Mouse (Mus musculus): ENCODE data around the gene Kcnc4.

Gene Kcnc4

DNA sequence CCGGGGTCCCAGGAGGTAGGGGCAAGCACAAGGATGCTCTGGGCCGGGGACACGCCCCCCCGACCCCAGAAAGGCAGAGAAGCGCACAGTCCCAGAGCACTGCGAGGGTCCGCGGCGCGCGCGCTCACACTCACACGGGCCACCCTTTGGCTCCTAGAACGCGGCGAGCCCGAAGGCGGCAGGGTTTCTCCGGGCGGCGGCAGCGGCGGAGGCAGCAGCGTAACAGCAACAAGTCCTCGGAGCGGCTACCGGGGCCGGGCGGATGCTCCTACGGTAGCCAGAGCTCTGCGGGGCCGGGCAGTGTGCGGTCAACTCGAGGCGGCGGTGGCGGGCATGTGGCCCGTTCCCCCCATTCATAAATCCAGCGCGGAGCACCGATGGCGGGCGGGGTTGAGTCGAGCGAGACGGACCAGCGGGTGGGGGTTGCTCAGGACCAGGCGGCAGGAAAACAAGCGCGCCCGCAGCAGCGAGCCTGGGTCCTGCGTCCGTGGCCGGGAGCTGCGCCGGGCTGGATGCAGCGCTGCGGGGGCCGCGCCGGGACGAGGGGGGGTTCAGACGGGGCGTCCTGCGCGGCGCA, at the start of gene Kcnc4:
TSS of gene Kcnc4 (minus strand) at position 357 of the 577 bp plus-strand sequence.
- no peak for DNase-seq (ENCODE audit: extremely low read depth, low read depth, low spot score)

DNA sequence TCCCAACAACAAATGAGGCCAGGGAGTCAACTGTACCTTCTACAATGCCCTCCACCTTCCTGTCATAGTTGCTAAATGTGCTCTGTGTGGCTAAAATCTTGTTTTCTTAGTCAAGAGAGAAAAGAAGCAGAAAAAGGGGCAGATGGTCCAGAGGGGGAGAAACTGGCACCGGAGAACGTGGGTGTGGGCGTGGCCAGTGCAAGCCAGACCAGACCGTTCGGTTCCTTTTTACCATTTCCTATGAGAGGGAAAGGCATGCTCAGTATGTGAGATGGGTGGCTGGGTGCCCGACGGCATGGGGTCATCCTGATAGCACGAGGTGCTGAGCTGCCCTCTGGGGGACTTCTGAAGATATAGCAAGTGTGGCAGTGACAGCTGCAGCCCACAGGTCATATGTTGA, 49.3 kb upstream of the Kcnc4 start:
- no peak for DNase-seq (ENCODE audit: extremely low read depth, low read depth, low spot score)

DNA sequence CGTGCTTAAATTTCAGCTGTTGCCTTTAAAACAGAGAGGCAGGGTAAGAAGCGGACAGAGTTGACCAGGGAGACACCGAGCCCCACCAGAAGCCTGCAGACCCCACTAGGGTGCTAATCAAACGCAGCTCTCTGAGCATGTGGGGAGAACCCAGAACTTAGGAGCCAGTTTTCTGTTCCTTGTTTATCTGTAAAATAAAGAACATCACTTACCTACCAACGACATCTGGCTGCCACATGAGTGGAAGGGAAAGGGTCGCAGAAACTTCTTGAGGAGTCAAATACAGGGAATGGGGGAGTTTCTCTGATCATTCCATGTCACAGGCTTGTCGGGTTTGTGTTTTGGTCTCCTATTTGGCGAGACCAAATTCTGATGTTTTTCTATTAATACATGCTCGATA, 48.6 kb upstream of the Kcnc4 start:
- no peak for DNase-seq (ENCODE audit: extremely low read depth, low read depth, low spot score)

DNA sequence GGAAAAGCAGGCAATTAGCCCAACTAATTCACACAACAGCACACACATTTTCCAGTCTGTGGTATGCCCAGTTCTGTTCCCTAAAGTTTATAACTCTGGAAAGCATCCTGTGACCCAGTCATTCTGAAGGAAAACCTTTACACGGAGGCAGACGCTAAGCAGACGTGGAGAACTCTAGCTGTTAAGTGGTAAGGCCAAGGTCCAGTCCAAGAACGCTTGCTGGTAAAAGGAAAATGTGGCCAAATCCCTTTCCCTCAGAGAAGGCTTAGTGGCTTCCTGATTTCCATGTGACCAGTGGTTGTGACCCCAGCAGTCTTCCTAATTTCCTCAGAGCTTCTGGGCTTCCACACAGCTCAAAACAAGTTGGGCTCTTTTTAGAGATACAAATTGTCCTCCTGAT, 47.2 kb upstream of the Kcnc4 start:
- DNase-seq (ENCODE audit: extremely low read depth, low read depth, low spot score), result no peak

DNA sequence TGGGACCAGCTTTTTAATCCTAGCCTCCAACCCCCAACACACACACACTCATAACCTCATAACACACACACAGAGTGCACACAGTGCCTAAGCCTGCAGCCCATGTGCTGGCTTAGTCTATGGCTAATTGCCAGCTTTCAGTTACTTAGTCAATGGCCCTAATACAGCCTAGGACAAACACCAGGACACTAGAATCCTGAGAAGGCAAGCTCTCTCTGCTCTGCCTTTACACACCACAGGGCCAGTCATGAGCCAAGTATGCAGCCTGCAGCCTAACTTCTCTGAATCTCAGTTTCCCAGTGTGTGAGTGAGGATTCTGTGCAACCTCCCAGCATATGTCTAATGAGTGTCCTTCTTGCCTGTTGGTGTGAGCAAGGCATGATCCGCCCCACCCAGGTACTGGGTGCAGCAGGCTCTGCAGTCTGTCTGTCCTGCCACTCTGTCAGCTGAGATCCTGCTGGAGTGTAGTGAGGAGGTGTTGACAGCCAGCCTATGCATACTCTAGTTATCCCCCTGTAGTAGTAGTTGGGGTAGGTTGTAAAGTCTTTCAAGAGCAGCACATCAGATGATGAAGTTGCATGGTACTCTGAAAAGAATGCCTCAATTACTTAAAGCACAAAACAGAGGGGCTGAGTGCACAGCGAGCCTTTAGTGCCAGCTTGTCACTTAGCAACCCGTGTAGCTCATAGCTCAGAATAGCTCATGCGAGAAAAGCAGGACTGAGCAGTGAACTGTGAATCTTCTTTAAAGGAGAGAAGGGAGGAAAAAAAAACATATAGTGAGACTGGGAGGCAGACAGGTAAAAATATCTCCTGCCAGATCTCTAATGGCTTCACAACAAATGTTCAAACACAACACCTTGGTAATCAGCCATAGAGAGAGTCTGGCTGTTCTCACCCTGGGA, 46.4 kb upstream of the Kcnc4 start:
- DNase-seq (ENCODE audit: extremely low read depth, low read depth, low spot score), result no peak

DNA sequence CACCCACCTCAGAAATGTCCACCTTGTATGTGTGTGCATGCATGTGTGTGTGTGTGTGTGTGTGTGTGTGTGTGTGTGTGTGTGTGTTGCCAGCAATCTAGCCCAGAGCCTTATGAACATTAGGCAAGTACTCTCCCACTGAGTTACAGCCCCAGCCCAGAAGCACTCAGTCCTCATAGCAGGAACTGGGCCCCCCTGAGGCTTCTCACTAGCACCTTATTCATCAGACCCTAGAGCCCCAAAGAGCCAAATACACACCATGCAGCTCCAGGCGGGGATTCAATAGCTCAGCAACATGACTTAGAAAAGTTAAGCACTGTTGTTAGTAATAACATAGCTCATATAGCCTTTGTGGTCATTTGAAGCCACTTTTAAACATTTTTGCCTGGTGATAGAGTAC, 45.2 kb upstream of the Kcnc4 start:
- no peak for DNase-seq (ENCODE audit: extremely low read depth, low read depth, low spot score)

DNA sequence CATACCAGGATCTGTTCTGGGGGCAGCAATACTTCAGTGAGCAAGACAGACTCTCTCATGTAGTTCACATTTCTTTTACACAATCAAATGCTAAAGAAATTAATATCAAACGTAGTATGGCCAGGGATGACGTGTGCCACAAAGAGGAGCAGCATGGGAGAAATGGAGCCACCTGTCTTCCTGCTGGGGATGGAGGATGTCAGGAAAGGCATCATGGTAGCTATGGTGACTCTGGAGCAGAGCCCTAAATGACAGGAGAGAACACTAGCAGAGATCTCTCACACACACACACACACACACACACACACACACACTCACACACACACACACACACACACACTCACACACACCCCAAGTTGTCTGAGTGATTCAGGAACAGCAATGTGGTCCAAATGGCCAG, 44.4 kb upstream of the Kcnc4 start:
- DNase-seq (ENCODE audit: extremely low read depth, low read depth, low spot score), result no peak

DNA sequence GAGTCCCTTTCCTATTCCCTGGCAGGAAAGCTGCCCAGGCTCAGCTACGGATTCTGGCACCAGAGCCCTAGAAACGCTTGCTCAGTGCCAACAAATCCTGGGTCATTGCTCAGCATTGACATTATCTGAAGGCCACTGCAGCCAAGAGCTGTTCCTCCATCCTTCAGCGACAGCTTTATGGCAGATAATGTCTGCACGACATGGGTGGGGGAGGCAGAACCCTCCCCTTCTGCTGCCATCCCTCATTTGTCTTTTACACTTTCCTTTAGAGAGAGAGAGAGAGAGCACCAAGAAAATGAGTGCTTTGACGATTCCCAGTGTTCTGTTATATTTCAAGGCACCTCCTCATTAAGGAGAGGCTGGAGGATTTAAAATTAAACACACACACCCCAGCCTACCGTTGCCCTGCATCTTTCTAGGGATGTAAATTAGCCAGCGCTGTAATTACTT, 42.4 kb upstream of the Kcnc4 start:
- no peak for DNase-seq (ENCODE audit: extremely low read depth, low read depth, low spot score)

DNA sequence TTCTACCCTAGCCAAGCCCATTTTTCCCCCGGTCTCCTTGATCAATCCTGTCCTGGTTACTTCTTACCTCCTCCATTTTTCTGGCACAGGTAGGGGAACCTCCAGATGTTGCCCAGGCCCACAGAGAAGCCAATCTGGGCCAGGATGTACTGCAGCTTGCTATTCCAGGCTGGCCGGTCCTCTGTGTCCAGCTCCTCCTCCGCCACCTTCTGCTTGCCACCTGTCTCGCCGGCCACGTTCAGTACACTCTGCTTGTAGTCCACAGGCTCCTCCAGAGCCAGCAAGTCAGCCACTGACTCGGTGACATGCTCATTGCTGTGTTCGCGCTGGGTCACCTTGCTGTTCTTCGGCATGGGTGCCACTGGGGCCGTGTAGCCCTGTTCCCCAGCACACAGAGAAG, 40.9 kb upstream of the Kcnc4 start:
- DNase-seq (ENCODE audit: extremely low read depth, low read depth, low spot score), result no peak

DNA sequence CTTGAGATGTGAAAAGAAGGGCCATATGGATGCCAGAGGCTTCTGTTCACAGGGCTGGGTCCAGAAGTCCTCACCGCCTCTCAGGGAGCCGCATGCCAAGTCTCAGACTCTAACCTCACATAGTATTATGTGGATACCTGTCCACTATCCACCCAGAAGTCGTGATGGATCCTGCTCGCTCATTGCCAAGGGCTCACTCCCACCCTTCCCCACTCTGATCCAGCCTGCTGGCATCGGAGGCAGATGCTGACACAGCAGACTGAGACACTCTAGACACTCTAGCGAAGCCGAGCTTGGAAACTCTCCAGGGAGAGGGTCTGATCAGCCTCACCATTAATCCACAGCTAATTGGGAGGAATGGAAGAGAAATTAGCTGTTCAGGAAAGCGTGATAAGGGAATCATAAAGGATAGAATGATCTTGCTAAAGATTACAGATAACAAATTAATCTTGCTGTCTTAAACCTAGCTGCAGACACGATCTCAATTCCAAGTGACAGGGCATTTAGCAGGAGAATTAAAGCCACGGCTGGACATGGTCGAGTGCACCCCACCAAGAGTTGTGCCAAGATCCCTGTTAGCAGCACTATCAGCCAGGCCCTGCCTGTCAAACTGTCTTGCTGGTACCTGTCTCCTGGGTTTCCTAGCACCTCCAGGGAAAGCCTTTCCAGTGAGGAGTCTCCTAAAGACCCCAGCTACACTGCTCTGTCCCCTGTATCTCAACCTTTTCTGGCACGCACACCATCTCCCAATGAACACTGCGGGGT, 36.9 kb upstream of the Kcnc4 start:
- no peak for DNase-seq (ENCODE audit: extremely low read depth, low read depth, low spot score)

DNA sequence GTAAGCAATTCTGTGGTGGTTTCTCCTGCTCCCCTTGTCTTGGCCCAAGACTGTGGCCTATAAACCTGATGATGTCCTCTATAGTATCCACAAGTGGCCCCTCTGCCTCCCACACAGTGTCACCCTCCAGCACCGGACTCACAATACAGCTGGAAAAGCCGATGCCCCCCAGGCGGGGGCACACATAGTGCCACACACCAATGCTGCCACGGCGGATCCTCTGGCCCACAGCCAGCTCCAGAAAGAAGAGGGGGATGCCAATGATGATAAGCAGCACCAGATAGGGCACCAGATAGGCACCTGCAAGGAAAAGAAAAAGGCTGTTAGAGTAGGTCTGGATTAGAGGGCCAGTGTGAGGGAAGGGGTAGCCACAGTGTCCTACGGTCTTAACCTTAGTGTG, 36.2 kb upstream of the Kcnc4 start:
- DNase-seq (ENCODE audit: extremely low read depth, low read depth, low spot score), result no peak

DNA sequence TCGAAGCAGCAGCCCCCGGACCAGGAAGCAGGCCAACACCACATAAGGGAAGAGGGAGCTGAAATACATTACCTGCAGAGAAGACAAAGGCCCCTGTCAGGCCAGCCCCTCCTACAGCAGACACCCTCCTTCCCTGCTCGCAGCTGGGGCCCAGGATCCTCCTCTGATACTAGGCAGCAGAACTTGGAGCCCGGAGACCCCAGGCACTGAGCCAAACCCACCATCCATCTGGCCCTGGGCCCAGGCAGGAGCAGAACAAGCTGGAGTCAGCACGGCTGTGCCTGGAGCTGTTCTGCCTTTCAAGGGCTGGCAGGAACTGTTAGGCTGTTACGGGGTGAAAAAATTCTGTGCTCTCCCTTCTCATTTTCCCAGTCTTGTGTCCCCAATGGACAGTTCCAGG, 32.1 kb upstream of the Kcnc4 start:
- no peak for DNase-seq (ENCODE audit: extremely low read depth, low read depth, low spot score)

DNA sequence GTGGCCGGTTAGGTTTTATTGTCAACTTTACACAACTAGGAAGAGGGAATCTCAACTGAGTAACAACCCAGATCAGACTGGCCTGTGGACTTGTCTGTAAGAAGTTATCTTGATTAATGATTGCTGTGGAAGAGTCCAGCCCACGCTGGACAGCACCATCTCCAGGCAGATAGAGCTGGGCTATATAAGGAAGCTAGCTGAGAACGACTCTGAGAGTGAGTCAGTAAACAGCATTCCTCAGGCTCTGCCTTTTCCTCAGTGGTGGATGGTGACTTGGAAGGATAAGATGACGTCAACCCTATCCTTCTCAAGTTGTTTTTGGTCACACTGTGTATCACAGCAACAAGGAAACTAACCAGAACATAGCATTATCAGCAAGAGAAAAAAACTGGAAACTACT, 29.3 kb upstream of the Kcnc4 start:
- DNase-seq (ENCODE audit: extremely low read depth, low read depth, low spot score), result no peak

DNA sequence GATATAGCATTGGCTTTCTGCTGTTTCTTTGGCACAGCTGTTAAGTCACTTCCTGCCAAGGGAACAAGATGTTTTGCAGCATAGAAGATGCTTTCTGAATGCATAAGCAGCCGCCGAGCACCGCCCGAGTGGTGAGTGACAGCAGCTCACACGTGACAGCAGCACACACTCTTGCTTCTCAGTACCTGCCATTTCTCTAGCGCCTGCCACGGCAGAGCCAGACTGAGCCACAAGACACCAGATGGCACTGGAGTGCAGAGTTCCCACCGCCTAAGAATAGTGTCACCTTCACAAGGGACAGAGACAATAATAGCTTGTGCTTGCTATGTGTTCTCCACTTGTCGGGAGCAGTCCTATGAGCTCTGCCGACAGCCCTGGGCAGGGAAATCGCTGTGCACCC, 23.9 kb upstream of the Kcnc4 start:
- DNase-seq (ENCODE audit: extremely low read depth, low read depth, low spot score), result no peak

DNA sequence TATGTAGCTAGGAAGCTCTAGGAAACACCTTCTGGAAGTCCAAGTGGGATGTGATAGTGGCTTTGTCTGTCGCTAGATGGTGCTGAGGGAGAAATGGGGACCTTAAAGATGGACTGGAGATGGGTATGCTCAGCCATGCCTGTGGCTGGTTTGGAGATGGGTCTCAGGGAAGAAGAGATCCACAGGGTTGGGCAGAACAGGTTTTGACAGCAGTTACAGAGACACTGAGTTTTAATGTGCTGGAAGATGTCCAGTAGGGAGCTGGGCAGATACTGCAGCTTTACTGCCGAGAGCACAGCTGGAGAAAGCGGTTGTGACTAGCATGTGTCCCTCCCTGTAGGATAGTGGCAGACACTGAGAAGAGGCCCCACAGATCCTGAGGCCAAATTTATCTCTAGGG, 21.3 kb upstream of the Kcnc4 start:
- no peak for DNase-seq (ENCODE audit: extremely low read depth, low read depth, low spot score)

DNA sequence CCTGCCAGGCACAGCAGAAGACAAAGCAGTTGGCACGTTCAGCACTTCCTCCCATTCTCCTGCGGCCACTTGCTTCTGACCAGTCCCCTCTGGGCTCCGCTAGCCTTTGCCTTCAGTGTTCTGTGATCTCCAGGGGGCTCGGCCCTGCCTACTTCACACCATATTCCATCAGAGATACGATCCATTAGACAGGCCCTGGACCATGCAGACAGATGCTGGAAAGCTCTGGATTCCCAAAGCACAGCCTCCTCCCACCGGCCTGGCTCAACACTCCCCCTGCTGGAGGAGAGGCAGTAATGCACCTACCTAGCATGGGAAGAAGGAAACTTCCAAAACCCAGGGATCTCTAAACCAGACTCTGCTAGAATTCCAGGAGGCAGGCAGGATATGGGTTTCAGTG, 12.8 kb upstream of the Kcnc4 start:
- no peak for DNase-seq (ENCODE audit: extremely low read depth, low read depth, low spot score)

DNA sequence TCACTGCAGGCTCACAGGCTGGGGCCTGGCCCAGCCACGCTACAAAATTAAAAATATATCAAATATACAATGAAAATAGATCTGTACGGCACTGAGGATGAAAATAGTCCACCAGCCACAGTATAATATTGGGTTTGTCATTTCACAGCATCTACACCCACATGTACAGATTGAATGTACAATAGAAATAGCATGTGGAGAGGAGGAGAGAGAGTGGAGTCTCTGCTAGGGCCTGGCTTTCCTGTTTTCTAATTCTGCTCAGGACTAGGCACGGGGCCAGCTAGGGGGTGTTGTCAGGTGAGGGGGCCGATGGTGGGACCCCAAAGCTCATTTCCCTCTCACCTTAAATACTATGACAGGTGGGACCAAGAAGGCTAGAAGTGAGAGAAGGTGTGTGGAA, 9.7 kb upstream of the Kcnc4 start:
- no peak for DNase-seq (ENCODE audit: extremely low read depth, low read depth, low spot score)

DNA sequence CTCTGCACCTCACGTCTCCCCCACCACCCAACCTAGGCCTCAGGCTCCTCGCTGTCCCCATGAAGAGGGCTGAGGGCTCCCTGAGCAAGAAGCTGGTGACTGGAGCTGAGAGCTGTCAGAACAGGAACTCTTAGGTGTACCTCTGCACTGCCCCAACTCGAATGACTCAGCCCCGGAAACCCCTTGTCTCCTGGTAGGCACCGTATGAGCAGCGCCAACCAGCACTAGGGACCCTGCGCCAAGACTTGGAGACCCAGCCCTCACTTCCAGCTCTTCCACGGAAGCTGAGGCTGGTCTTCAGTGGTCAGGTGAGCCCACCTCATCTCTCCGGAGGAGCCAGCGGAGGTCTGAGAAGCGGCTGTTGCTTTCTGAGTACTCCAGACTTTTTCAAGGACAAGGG, 8.8 kb upstream of the Kcnc4 start:
- no peak for DNase-seq (ENCODE audit: extremely low read depth, low read depth, low spot score)

DNA sequence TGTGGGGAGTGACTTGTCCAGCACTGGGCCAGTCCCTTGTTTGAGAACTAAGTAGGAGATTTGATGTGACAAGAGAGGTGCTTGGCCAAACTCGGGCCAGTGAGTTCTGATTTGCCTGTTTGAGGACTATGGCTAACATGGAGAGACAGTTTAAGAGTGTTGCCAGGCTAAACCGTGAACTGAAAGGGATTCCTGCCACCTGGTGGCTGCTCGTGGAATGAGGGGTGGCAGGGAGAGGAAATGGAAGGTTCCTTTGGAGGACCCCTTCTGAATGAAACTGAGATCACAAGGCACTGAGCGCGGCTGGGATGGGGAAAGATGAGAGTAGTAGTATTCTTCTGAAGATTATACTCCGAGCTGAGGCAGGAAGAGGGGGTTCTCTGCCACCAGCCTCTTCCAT, 7.2 kb upstream of the Kcnc4 start:
- DNase-seq (ENCODE audit: extremely low read depth, low read depth, low spot score), result no peak

DNA sequence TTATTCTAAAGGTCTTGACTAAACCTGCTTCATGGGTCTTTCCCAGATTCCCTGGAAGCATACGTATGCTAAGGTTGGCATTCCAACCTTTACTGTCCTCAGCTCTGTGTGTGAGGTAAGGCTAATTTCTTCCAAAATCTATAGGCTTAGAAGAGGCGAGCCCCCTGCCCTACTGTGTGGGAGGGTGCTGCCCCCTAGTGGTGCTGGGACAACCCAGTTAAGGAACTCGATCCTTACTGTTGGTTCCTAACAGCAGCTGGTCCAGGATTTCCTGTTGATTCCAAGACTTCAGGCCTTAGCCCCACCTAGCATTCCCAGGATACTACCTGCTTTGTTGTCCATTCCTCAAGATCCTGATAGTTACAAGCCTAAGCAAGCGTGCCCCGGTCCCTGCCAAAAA, 2.8 kb upstream of the Kcnc4 start:
- DNase-seq (ENCODE audit: extremely low read depth, low read depth, low spot score), result no peak

DNA sequence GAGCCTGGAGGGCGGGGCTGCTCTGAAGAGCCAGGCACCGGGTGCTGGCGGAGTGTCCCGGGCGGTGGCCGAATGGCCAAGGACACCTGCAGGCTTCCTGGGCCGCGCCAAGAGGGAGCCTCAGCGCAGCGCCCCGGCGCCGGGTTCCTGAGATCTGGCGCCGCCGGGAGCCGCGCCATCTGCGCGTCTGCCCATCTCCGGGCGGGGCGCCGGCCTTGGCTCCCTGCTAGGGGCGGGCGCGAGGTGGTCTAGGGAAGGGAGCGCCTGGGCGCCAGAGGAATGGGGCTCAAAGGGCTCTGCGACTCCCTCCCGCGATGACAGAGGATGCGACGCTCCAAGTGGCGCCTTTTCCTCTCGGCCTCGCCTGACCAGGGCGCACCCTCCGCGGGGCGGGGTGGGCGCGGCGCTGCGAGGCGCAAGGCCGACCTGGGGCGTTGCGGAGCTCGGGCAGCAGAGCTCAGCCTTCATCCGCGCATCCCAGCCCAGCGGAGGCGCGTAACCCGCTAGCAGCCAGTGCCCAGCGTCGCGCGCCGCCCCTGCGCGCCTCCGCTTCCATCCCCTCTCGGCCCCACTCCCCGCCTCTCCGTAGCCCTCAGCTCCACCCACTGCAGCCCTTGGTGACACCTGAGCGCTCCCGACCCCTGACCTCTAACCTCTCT, 550 bp upstream of the Kcnc4 start:
- no peak for DNase-seq (ENCODE audit: extremely low read depth, low read depth, low spot score)

Measured in fat pad, adult 2 months (tissue).